In genomic region chr4:95771542-95771941, GRCm38 (mm10) we compare ENCODE assay signal across 14 mouse cellular contexts.
"Had no signal": no experiment of that assay in that cellular context is flagged by ENCODE, and none has a peak within 500 bp of the region (broad histone marks: within the 10 kb centered on the region; RNA-seq: fewer than 3 reads in every experiment).

No protein-coding gene starts in this region.

- H3K9ac ChIP-seq: limb, embryonic 15.5 days; liver, embryonic 12.5 days; lung, embryonic 14.5 days; neural tube, embryonic 15.5 days had no signal

- DNase-seq: layer of hippocampus, adult 9-11 months; left cerebral cortex, postnatal 4 days; lung, embryonic 14.5 days; lung, postnatal 10 days; lung, postnatal 4 days; midbrain, embryonic 14.5 days; right cerebral cortex, adult 18-20 months; right cerebral cortex, postnatal 25 days; thymus, postnatal 36 days had no signal

- H3K27ac ChIP-seq: limb, embryonic 15.5 days; liver, embryonic 12.5 days; midbrain, embryonic 10.5 days; neural tube, embryonic 15.5 days had no signal

- H3K36me3 ChIP-seq: limb, embryonic 15.5 days; liver, embryonic 12.5 days; midbrain, embryonic 10.5 days; neural tube, embryonic 15.5 days had no signal

- H3K4me2 ChIP-seq: limb, embryonic 15.5 days; liver, embryonic 12.5 days; lung, embryonic 14.5 days; neural tube, embryonic 15.5 days had no signal

- H3K9me3 ChIP-seq: limb, embryonic 15.5 days; liver, embryonic 12.5 days; midbrain, embryonic 10.5 days; neural tube, embryonic 15.5 days had no signal

- H3K4me1 ChIP-seq: limb, embryonic 15.5 days; neural tube, embryonic 15.5 days had no signal

- H3K27me3 ChIP-seq: limb, embryonic 15.5 days; liver, embryonic 12.5 days; neural tube, embryonic 15.5 days had no signal

- ATAC-seq: liver, embryonic 12.5 days had no signal

- H3K4me3 ChIP-seq: limb, embryonic 15.5 days; liver, embryonic 12.5 days; midbrain, embryonic 10.5 days; myocyte; neural tube, embryonic 15.5 days had no signal
